Mouse (Mus musculus): Measurements from ENCODE around the gene Cd40.

- no peak for TF ChIP-seq POLR2A (IDR thresholded peaks at IDR 0.05; ENCODE audit: insufficient read depth, low read depth, low read length)
- TF ChIP-seq CTCF (IDR thresholded peaks at IDR 0.05; ENCODE audit: insufficient read depth, low read depth, low read length), result no peak
Measured at GRCm38 (mm10) chr2:165068806-165069205, 13.4 kb downstream of the Cd40 start.
